Mouse (Mus musculus) embryonic facial prominence, embryonic 14.5 days (tissue): ENCODE results near the gene Uqcrh. TPM values are rescaled to one million over a fixed set of nuclear protein-coding genes. Genes with fewer than 3 reads are reported as not detected.
A peak's percentile ranks its signal among the peaks of the same experiment; 100 is the strongest.

ENCODE experiments used
- ATAC-seq: fragments of 200-750 bp; cut with Nextera tagmentation; 2 replicates; pipeline ENCODE4 v1.8.0; 2017; ENCODE audit warnings: low read depth, moderate number of reproducible peaks, moderate TSS enrichment
- DNase-seq: peaks from one replicate; pipeline ENCODE4 v3.0.0-alpha.2; 2015; ENCODE audit warnings: low spot score
- H3K27ac ChIP-seq: fragments of 300-500 bp; sonication (generic); replicated peaks from 2 replicates; pipeline ENCODE4 v1.5.1; 2014; ENCODE audit warnings: low read depth, mild to moderate bottlenecking, low read length, moderate library complexity
- H3K27me3 ChIP-seq: fragments of 300-500 bp; sonication (generic); replicated peaks from 2 replicates; pipeline ENCODE4 v1.6.1; 2014; ENCODE audit warnings: low read length; ENCODE audit not compliant: control insufficient read depth, insufficient read depth
- H3K36me3 ChIP-seq: fragments of 300-500 bp; sonication (generic); 2 replicates; pipeline ENCODE4 v1.6.1; 2014; ENCODE audit warnings: low read length, mixed read lengths; ENCODE audit not compliant: control insufficient read depth, insufficient read depth
- H3K4me1 ChIP-seq: fragments of 300-500 bp; sonication (generic); 2 replicates; pipeline ENCODE4 v1.6.1; 2014; ENCODE audit warnings: antibody characterized with exemption, low read length; ENCODE audit not compliant: control insufficient read depth, insufficient read depth
- H3K4me2 ChIP-seq: fragments of 300-500 bp; sonication (generic); 2 replicates; pipeline ENCODE4 v1.6.1; 2014; ENCODE audit warnings: low read depth, mild to moderate bottlenecking, low read length, moderate library complexity, mixed read lengths
- H3K4me3 ChIP-seq: fragments of 300-500 bp; sonication (generic); 2 replicates; pipeline ENCODE4 v1.5.1; 2014; ENCODE audit warnings: low read depth, mild to moderate bottlenecking, low read length
- H3K9ac ChIP-seq: fragments of 300-500 bp; sonication (generic); 2 replicates; pipeline ENCODE4 v1.6.1; 2014; ENCODE audit warnings: low read depth, mild to moderate bottlenecking, low read length, moderate library complexity, mixed read lengths
- H3K9me3 ChIP-seq: fragments of 300-500 bp; sonication (generic); 2 replicates; pipeline ENCODE4 v1.6.1; 2016; ENCODE audit warnings: low read length; ENCODE audit not compliant: control insufficient read depth
- WGBS: fragments of 180-500 bp; shearing (Covaris S2); extraction: QIAGEN DNeasy Blood & Tissue Kit; methylation state at CpG from one replicate; pipeline ENCODE4 v1.1.7; 2014; 5-methylcytosine and 5-hydroxymethylcytosine counted together
- polyA plus RNA-seq: library from polyadenylated mRNA; unstranded; fragments of >200 nt; fragmentation: Nextera tagmentation; extraction: Ambion mirVana; gene quantifications from 2 replicates; pipeline ENCODE4 v1.2.1, GENCODE M21; 2014

The Uqcrh gene
- polyA plus RNA-seq, 1 experiment from 2014 or later, result 572 TPM

- DNase-seq, result no peak
- H3K27me3 ChIP-seq, result no peaks in the 10 kb centered on the region
- 92% methylated on average over 10 of the region's 10 CpGs for WGBS
- no peaks in the 10 kb centered on the region for H3K9me3 ChIP-seq
- H3K9ac ChIP-seq, result no peak overlapping the region
- no peak overlapping the region for H3K4me3 ChIP-seq
- no peak for ATAC-seq
- no peaks in the 10 kb centered on the region for H3K4me1 ChIP-seq
- H3K4me2 ChIP-seq, result no peak overlapping the region
- no peak overlapping the region for H3K27ac ChIP-seq
- peaks cover 96% of the 10 kb centered on the region for H3K36me3 ChIP-seq
Observed at GRCm38 (mm10) chr4:116096291-116096690, 21.4 kb upstream of the Uqcrh start.

GRCm38 (mm10) chr4:116088510-116089249 lies 13.8 kb upstream of the Uqcrh start:
- Histone ChIP-seq H3K9me3 (no peaks in the 10 kb centered on the region), H3K4me3 (no peak overlapping the region), H3K4me2 (no peak overlapping the region), H3K27me3 (no peaks in the 10 kb centered on the region), H3K27ac (no peak overlapping the region), H3K4me1 (no peaks in the 10 kb centered on the region), H3K9ac (no peak overlapping the region), H3K36me3 (peaks cover 99% of the 10 kb centered on the region)
- ATAC-seq (peak; percentile 53; the same call in 1 of the 2 replicates), DNase-seq (peak; percentile 14)
- 90% methylated on average over 23 of the region's 23 CpGs for WGBS

GRCm38 (mm10) chr4:116077240-116078095 lies 2.6 kb upstream of the Uqcrh start:
- Histone ChIP-seq H3K4me2 (peak overlapping the region; percentile 64), H3K36me3 (peaks cover 32% of the 10 kb centered on the region), H3K27ac (peak overlapping the region; percentile 98), H3K27me3 (no peaks in the 10 kb centered on the region), H3K4me3 (peak overlapping the region; percentile 98), H3K9ac (peak overlapping the region; percentile 99), H3K4me1 (peaks cover 25% of the 10 kb centered on the region), H3K9me3 (no peaks in the 10 kb centered on the region)
- DNase-seq (no peak), ATAC-seq (no peak)
- 61% methylated on average over 3 of the region's 3 CpGs for WGBS

GRCm38 (mm10) chr4:116076369-116077231 lies 1.7 kb upstream of the Uqcrh start:
- ATAC-seq, result peak; percentile 6
- peak overlapping the region; percentile 99 for H3K9ac ChIP-seq
- peaks cover 25% of the 10 kb centered on the region for H3K4me1 ChIP-seq
- H3K4me2 ChIP-seq, result peak overlapping the region; percentile 64
- H3K27me3 ChIP-seq, result no peaks in the 10 kb centered on the region
- no peaks in the 10 kb centered on the region for H3K9me3 ChIP-seq
- WGBS, result 3% methylated on average over 37 of the region's 37 CpGs
- H3K36me3 ChIP-seq, result peaks cover 23% of the 10 kb centered on the region
- peak; percentile 34 for DNase-seq
- H3K4me3 ChIP-seq, result peak overlapping the region; percentile 98
- peak overlapping the region; percentile 98 for H3K27ac ChIP-seq

GRCm38 (mm10) chr4:116075631-116076368 lies 929 bp upstream of the Uqcrh start:
- Histone ChIP-seq H3K27me3 (no peaks in the 10 kb centered on the region), H3K4me3 (peak overlapping the region; percentile 98), H3K36me3 (peaks cover 15% of the 10 kb centered on the region), H3K9ac (peak overlapping the region; percentile 99), H3K4me1 (peaks cover 25% of the 10 kb centered on the region), H3K27ac (peak overlapping the region; percentile 98), H3K4me2 (peak overlapping the region; percentile 64), H3K9me3 (no peaks in the 10 kb centered on the region)
- DNase-seq (peak; percentile 72), ATAC-seq (peak; percentile 69)
- 0% methylated on average over 24 of the region's 77 CpGs for WGBS

GRCm38 (mm10) chr4:116074145-116074675 lies 661 bp downstream of the Uqcrh start:
- H3K4me2 ChIP-seq, result peak overlapping the region; percentile 78
- peaks cover 25% of the 10 kb centered on the region for H3K4me1 ChIP-seq
- DNase-seq (peak; percentile 52), ATAC-seq (no peak)
- H3K27ac ChIP-seq, result peak overlapping the region; percentile 98
- no peaks in the 10 kb centered on the region for H3K27me3 ChIP-seq
- peak overlapping the region; percentile 99 for H3K9ac ChIP-seq
- H3K9me3 ChIP-seq, result no peaks in the 10 kb centered on the region
- H3K4me3 ChIP-seq, result peak overlapping the region; percentile 98
- peaks cover 16% of the 10 kb centered on the region for H3K36me3 ChIP-seq
- WGBS, result 1% methylated on average over 8 of the region's 8 CpGs

- peak overlapping the region; percentile 78; the same call in 1 of the 2 replicates for H3K4me2 ChIP-seq
- H3K9me3 ChIP-seq, result no peaks in the 10 kb centered on the region
- no peak overlapping the region; the same call in 1 of the 2 replicates for H3K4me3 ChIP-seq
- peaks cover 25% of the 10 kb centered on the region for H3K4me1 ChIP-seq
- 50% methylated on average over 4 of the region's 4 CpGs for WGBS
- no peak overlapping the region for H3K9ac ChIP-seq
- peaks cover 24% of the 10 kb centered on the region for H3K36me3 ChIP-seq
- no peaks in the 10 kb centered on the region for H3K27me3 ChIP-seq
- no peak overlapping the region for H3K27ac ChIP-seq
- DNase-seq (peak; percentile 35), ATAC-seq (no peak)
Observed at GRCm38 (mm10) chr4:116073146-116073545, 1.7 kb downstream of the Uqcrh start.
